Mouse (Mus musculus) NIH3T3 (cell line): ENCODE data around the gene Vdac1.

Source experiments
- DNase-seq: peaks from one replicate; pipeline ENCODE4 v3.0.0-alpha.2; 2012; ENCODE audit warnings: low read depth

Gene Vdac1

DNA sequence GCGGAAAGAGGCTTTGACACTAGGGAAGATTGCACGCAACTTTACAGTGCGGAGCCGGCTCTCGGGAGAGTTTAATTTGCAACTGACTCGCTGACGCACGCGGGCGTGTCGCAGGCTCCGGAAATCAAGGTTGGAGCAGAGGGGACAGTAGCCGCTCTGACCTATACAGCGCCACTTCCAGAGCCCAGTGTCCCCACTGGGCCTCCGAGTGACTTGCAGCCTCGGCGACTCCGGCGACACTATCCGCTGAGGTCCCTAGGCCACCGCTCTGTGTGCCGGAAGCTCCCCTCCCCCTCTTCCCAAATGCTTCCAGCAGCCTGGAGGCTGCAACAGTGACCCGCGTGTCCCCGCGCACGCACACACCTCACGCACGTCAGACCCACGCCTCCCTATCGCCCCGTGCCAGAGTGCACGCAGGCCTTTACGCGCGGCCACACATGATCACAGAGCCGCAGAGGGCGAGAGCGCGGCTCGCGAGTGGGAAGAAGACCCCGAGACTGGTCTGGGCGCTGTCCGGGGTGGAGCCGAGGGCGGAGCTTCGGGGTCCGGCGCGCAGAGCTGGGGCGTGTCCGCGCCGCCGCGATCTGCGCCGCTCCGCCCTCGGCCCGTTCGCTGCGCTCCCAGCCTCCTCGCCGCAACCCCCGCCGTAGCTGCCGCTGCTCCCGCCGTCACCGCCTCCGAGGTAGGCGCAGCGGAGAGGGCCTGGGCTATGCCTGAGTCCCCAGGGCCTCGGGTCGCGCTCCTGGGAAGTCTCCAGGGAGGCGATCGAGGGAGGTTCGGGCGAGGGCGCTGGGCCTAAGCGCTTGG lies at the start of gene Vdac1:
Gene Vdac1 (plus strand): TSS at position 390 of the 807 bp plus-strand sequence.
- peak; percentile 91 for DNase-seq

DNA sequence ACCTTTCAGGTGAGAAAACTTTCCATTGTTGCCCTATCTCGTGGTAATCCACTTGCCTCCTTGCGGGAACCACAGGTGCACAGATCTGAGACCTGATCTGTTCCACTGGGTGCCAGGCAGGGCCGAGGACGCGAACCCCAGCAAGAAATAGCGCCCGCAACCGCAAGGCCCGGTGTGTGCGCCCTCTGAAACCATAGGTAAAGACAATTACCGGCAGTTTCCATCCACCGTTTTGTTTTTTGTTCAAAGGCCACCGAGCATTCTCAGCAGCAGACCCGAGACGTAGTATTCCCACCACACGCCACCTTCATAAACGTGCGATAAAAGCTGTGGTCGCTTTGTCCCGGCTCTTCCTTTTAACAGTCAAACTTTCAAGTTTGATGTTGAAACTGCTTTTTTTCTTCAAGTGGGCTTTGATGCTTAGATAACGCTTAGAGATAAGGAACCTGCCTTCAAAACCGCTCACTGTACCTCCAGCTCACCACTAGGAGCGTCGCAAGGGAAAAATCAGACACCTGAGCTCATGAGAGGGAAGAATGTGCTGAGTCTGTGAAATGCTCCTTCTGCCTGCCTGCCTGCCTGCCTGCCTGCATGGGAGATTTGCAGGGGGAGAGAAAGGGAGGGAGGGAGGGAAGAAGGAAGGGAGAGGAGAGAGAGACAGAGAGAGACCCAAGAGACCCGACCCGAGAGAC lies 46.4 kb upstream of the Vdac1 start:
- DNase-seq: no peak

DNA sequence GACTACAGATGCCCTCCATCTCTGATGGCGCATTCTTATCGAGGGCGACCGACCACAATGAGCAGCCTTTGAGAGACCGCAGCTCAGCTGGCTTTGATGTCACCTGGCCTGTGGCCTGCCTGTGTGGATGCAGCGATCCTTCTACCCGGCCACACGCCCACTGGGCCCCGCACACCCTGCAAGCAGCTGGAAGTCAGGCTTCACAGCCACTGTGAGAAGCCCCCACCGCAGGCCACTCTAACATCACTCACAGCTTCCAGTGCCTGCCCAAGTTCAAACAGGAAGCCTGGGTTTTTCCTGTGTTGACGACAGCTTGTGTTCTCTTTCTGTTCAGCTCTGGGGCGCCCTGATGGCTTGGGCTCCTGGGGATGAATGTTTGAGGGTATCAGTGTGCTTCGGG lies 42.2 kb upstream of the Vdac1 start:
- no peak for DNase-seq

- DNase-seq: no peak
These were observed 41.0 kb upstream of the Vdac1 start for GRCm38 (mm10) chr11:52319664-52320063.

DNA sequence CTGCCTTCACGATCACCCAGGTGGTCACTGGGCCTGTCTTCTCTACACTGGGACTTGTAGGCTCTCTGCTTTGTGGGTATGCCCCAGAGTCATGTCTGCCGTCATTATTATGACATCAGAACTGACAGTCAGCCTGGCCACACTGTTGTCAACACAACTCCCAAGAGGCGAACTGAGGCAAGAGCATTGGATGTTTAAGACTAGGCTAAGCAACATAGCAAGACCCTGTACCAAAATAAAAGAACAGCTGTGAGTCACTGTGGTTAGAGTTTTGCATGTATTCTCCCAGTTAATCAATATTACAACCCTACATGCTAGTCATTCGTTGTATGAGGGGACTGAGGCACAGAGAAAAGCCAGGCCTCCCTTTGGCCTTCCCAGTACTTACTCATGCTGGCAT lies 40.1 kb upstream of the Vdac1 start:
- no peak for DNase-seq

DNA sequence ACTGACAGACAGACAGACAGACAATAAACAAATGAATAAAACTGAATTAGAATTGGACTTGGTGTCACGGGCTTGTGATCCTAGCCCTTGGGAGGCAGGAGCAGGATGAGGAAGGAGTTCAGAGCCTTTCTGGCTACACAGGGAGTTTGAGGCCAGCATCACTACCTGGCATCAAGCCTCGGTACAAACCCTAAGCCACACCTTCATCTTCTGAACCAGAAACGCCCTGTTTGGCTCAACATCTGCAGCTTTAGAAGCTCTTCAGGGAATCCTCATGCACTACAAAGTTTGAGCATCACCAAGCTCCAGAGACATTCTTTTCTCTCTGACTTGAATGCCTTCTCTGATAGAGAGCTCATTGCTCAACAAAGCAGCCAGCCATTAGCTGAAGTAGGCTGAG lies 39.1 kb upstream of the Vdac1 start:
- peak; percentile 25 for DNase-seq

- no peak for DNase-seq
These were observed 36.0 kb upstream of the Vdac1 start for GRCm38 (mm10) chr11:52324442-52325367.

DNA sequence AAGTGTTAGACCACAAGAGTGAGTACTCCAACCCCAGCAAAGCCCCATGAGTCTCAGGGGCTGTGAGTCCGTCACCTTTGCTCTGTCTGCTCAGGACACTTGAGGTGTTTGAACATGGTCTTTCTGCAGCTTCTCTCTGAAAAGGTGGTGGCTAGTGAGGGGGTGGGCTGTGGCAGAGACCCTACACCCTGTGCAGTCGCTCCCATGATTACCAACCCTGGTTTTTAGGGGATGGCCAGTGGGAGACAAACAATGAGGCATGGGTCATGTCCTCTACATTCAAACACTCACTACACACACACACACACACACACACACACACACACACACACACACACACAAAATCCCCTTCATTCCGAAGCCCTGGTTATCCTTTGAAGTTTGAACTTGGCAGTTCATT lies 33.3 kb upstream of the Vdac1 start:
- DNase-seq: no peak

- DNase-seq: no peak
These were observed 28.1 kb upstream of the Vdac1 start for GRCm38 (mm10) chr11:52332421-52333118.

DNA sequence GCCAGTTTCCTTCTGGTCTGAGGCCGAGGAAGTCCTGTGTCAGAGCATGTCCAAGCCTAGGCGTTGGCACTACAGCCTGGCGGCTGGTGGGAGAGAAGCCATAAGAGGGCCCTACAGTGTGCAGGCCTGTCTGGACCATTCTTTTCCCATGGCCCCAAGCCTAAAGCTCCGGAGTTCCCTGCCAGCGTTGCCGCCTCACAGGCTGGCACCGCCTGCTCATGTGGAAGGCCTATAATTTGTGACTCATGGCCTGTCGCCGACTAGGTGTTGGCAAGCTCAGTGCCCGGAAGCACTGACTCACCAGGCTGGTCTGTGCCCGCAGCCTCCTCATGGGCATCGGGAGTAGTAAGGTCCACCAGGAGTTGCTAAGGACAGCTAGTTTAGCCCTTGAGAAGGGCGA lies 27.0 kb upstream of the Vdac1 start:
- peak; percentile 48 for DNase-seq

GRCm38 (mm10) chr11:52335263-52335662 lies 25.4 kb upstream of the Vdac1 start:
- DNase-seq: no peak

DNA sequence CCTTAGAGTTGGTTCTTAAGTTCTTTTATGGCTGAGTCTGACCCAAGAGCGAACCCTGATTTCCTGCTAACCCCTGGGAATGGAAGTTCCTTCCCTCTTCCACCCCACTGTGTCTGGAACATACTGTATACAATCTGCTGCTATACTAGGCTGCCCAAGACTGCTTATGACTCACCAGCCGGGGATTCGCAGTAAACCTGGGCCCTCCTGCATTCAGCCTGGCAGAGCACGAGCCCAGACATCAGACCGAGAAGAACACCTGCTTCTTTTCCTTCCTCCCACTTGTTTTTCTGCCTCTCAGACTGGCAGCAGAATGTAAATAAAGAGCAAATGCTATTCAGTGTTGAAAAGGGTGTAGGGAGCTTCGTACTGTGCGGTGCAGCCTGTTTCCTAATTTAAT lies 24.7 kb upstream of the Vdac1 start:
- DNase-seq: peak; percentile 34

DNA sequence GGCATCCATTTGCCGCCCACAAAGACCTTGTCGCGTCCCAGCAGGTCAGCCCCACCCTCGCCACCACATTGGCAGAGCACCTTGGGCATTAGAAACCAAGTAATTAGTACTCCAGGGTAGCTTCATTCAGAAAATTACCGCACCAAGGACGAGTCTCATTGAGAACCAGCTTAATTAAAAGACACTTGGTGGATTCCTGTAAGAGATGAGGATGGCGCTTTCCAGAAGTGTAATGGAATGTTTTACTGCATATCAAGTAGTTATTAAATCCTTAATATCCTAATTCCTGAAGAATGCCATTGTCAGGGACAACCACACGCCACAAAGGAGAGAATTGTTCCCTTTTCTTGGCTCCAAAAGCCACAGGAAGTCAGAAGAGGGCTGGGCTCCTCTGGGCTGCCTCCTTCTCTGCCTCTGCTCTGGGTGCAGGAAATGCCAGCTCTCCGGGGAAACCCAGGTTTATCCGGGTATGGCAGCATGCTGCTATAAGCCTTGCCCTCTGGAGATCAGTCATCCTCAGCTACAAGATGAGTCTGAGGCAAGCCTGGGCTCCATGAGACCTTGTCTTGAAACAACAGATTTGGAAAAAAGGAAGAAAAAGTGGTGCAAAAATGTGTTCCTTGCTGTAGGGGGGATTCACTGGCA lies 22.9 kb upstream of the Vdac1 start:
- no peak for DNase-seq

DNA sequence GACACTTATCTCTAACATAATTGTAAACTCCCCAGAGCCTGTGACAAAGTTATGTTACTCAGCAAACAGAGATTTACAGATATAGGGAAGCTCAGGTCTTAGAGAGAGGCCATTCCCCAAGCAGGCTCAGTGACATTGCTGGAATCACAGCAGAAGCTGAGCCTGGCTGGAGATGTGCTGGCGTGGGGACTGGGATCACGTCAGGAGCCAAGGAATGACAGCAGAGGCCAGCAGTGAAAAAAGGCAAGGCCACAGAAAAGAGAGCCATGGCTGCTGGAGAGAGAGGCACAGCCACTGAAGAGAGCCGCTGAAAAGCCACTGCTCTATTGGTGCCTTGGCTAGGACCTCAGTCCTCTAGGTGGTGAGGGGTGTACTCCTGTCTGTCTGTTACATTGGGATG lies 22.3 kb upstream of the Vdac1 start:
- DNase-seq: no peak

DNA sequence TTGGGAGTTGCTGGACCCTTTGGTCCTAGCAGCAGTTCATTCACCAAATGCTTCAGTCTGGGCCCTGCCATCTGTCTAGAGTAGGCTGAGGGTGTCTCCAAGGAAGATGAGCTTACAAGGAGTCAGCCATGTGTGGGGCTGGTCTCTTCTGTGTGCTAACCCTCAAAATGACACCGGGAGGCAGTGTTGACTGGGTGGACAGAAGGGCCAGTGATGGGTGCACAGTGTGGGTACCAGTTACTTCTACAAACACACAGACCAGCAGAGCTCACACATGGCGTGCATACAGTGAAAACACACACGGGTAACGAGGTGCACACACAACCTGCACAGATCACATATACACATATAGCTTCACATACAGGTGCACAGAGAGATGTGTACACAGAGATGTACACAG lies 21.6 kb upstream of the Vdac1 start:
- no peak for DNase-seq

GRCm38 (mm10) chr11:52339512-52339911 lies 21.1 kb upstream of the Vdac1 start:
- no peak for DNase-seq

DNA sequence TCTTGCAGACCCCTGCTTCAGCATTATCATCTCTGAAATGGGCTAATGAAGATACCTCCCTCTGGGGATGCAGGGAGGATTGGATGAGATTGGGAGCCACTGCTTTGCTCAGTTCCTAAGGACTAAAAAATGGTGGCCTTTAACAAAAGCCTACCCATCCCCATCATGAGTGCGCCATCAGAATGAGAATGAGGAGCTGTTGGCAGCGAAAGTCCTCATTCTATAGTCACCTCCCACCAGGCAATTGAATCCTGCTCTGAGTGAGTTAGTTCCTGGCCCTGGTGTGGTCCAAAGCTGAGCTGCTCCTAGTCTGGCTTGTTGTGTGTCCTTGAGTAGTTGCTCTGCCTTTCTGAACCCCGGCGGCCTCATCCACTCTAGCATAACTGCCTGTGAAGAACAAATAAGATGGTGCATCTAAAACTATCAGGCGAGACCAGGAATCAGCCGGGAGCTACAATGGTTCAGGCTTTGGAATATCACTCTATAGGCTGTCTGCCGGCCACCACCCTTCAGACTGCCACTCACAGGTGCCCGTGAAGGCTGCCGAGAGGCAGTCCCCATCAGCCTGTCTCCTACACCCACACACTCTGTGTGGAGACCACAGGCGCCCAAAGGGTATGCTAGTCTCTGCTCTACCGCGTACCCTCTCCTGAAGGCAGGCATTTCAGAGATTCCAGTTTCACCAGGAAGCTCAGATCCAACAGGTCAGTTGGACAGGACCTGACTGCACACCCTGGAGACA lies 20.4 kb upstream of the Vdac1 start:
- no peak for DNase-seq

GRCm38 (mm10) chr11:52341001-52341400 lies 19.7 kb upstream of the Vdac1 start:
- peak; percentile 46 for DNase-seq

GRCm38 (mm10) chr11:52341476-52341875 lies 19.2 kb upstream of the Vdac1 start:
- no peak for DNase-seq

DNA sequence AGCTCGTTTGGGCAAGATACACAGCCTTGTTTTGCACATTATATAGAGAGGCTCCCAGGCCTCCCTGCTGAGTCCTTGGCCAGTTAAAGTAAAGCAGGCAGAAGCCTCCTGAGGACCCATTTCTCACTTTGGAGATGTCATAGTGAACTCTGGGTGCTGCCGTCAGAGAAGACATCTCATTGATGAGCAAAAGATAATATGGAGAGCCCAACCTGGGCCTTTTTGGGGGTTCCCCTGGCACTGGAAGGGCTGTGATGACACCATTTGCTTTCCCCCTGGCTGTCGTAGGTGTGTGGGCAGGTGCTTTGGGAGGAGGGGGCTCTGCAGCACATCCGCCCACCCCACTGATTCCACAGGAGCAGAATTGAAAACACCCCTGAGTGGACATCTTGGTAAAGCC lies 18.4 kb upstream of the Vdac1 start:
- DNase-seq: no peak

DNA sequence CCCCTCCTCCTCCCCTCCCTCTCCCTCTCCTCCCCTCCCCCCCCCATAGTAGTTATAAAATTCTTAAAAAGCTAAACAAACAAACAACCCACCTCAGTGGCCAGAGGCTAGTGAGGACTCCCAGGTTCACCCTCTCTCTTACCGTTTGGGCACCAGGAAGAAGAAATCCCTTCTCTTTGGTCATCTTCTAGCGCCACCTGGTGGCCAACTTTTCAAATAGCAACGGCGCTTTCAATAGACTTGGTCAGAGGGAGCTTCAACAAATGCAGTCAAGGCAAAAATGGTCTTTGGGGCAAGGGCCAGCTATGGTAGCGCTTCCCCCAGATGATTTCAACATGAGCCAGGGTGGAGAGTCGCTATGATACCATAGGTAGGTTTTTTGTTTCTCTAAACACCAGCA lies 17.5 kb upstream of the Vdac1 start:
- peak; percentile 93 for DNase-seq
